Mouse (Mus musculus): ENCODE results near the gene Tiam1. TPM values are rescaled to one million over a fixed set of nuclear protein-coding genes. Genes with fewer than 3 reads are reported as not detected.

The Tiam1 gene
- polyA plus RNA-seq, 2 experiments: 1.6 to 4.2 TPM

GRCm38 (mm10) chr16:89799772-89800171 lies 343.8 kb downstream of the Tiam1 start:
- 79% methylated on average over 12 of the region's 12 CpGs for WGBS (ENCODE audit: insufficient replicate concordance)
- no peak for DNase-seq (ENCODE audit: low read depth in 3 of 3, low spot score in 3 of 3)
- no peak for ATAC-seq (ENCODE audit: insufficient read depth)

GRCm38 (mm10) chr16:89796566-89796965 lies 347.0 kb downstream of the Tiam1 start:
- no peaks in the 10 kb centered on the region for H3K36me3 ChIP-seq (replicated peaks; ENCODE audit: control insufficient read depth, insufficient read depth, low read depth)
- DNase-seq (ENCODE audit: low read depth in 3 of 3, low spot score in 3 of 3): no peak
- no peak overlapping the region for H3K4me3 ChIP-seq (ENCODE audit: insufficient read depth in 1 of 2, low read depth in 2 of 2, low read length in 2 of 2)
- H3K27me3 ChIP-seq (ENCODE audit: control insufficient read depth, insufficient read depth, low read length): no peaks in the 10 kb centered on the region
- H3K27ac ChIP-seq: no peak overlapping the region
- H3K9me3 ChIP-seq (ENCODE audit: control insufficient read depth, low read length): no peaks in the 10 kb centered on the region
- no peak for ATAC-seq (ENCODE audit: insufficient read depth)
- H3K4me2 ChIP-seq (ENCODE audit: low read depth): no peak overlapping the region
- no peaks in the 10 kb centered on the region for H3K4me1 ChIP-seq (replicated peaks; ENCODE audit: control insufficient read depth in 2 of 2, insufficient read depth in 2 of 2, low read length in 1 of 2)
- no peak overlapping the region for H3K9ac ChIP-seq (replicated peaks)
- 81% methylated on average over 7 of the region's 7 CpGs for whole genome bisulfite sequencing (ENCODE audit: insufficient replicate concordance)
- TF ChIP-seq CTCF (IDR thresholded peaks at IDR 0.05; ENCODE audit: low read depth): peak; percentile 59
- no peak for TF ChIP-seq EP300 (IDR thresholded peaks at IDR 0.05; ENCODE audit: low read depth)

More at GRCm38 (mm10) chr16:89799772-89800171, 343.8 kb downstream of the Tiam1 start:
- TF ChIP-seq EP300 (IDR thresholded peaks at IDR 0.05; ENCODE audit: low read depth) (no peak), CTCF (IDR thresholded peaks at IDR 0.05; ENCODE audit: low read depth) (no peak)
- H3K4me2 ChIP-seq (ENCODE audit: low read depth): no peak overlapping the region
- no peak overlapping the region for H3K4me3 ChIP-seq (ENCODE audit: insufficient read depth in 1 of 2, low read depth in 2 of 2, low read length in 2 of 2)
- no peaks in the 10 kb centered on the region for H3K36me3 ChIP-seq (replicated peaks; ENCODE audit: control insufficient read depth, insufficient read depth, low read depth)
- no peak overlapping the region for H3K9ac ChIP-seq (replicated peaks)
- no peaks in the 10 kb centered on the region for H3K9me3 ChIP-seq (ENCODE audit: control insufficient read depth, low read length)
- no peaks in the 10 kb centered on the region for H3K27me3 ChIP-seq (ENCODE audit: control insufficient read depth, insufficient read depth, low read length)
- H3K4me1 ChIP-seq (replicated peaks; ENCODE audit: control insufficient read depth in 2 of 2, insufficient read depth in 2 of 2, low read length in 1 of 2): no peaks in the 10 kb centered on the region
- no peak overlapping the region for H3K27ac ChIP-seq

- Histone ChIP-seq H3K4me1 (replicated peaks; ENCODE audit: control insufficient read depth in 2 of 2, insufficient read depth in 2 of 2, low read length in 1 of 2) (no peaks in the 10 kb centered on the region), H3K9me3 (ENCODE audit: control insufficient read depth, low read length) (no peaks in the 10 kb centered on the region), H3K4me3 (ENCODE audit: insufficient read depth in 1 of 2, low read depth in 2 of 2, low read length in 2 of 2) (no peak overlapping the region), H3K4me2 (ENCODE audit: low read depth) (no peak overlapping the region), H3K9ac (replicated peaks) (no peak overlapping the region), H3K36me3 (replicated peaks; ENCODE audit: control insufficient read depth, insufficient read depth, low read depth) (no peaks in the 10 kb centered on the region), H3K27ac (no peak overlapping the region), H3K27me3 (ENCODE audit: control insufficient read depth, insufficient read depth, low read length) (no peaks in the 10 kb centered on the region)
- no peak for ATAC-seq (ENCODE audit: insufficient read depth)
- WGBS (ENCODE audit: insufficient replicate concordance): 68% methylated on average over 9 of the region's 9 CpGs
- DNase-seq (ENCODE audit: low read depth in 3 of 3, low spot score in 3 of 3): no peak
- TF ChIP-seq EP300 (IDR thresholded peaks at IDR 0.05; ENCODE audit: low read depth) (no peak), CTCF (IDR thresholded peaks at IDR 0.05; ENCODE audit: low read depth) (no peak)
Observed at GRCm38 (mm10) chr16:89789792-89790434, 353.7 kb downstream of the Tiam1 start.

GRCm38 (mm10) chr16:89785795-89786194 lies 357.8 kb downstream of the Tiam1 start:
- 0 out of 2 replicates have a peak, but pooled peaks have one; percentile 33 for ATAC-seq (ENCODE audit: insufficient read depth)
- DNase-seq (ENCODE audit: low read depth in 3 of 3, low spot score in 3 of 3): no peak
- H3K4me1 ChIP-seq (replicated peaks; ENCODE audit: control insufficient read depth in 2 of 2, insufficient read depth in 2 of 2, low read length in 1 of 2): no peaks in the 10 kb centered on the region
- no peaks in the 10 kb centered on the region for H3K27me3 ChIP-seq (ENCODE audit: control insufficient read depth, insufficient read depth, low read length)
- TF ChIP-seq EP300 (IDR thresholded peaks at IDR 0.05; ENCODE audit: low read depth) (no peak), CTCF (IDR thresholded peaks at IDR 0.05; ENCODE audit: low read depth) (no peak)
- 57% methylated on average over 5 of the region's 5 CpGs for WGBS (ENCODE audit: insufficient replicate concordance)
- H3K27ac ChIP-seq: no peak overlapping the region
- no peak overlapping the region for H3K4me3 ChIP-seq (ENCODE audit: insufficient read depth in 1 of 2, low read depth in 2 of 2, low read length in 2 of 2)
- no peak overlapping the region for H3K9ac ChIP-seq (replicated peaks)
- no peaks in the 10 kb centered on the region for H3K9me3 ChIP-seq (ENCODE audit: control insufficient read depth, low read length)
- no peak overlapping the region for H3K4me2 ChIP-seq (ENCODE audit: low read depth)
- H3K36me3 ChIP-seq (replicated peaks; ENCODE audit: control insufficient read depth, insufficient read depth, low read depth): no peaks in the 10 kb centered on the region

- Histone ChIP-seq H3K9ac (replicated peaks) (no peak overlapping the region), H3K4me1 (replicated peaks; ENCODE audit: control insufficient read depth in 2 of 2, insufficient read depth in 2 of 2, low read length in 1 of 2) (no peaks in the 10 kb centered on the region), H3K27ac (no peak overlapping the region), H3K9me3 (ENCODE audit: control insufficient read depth, low read length) (no peaks in the 10 kb centered on the region), H3K27me3 (ENCODE audit: control insufficient read depth, insufficient read depth, low read length) (no peaks in the 10 kb centered on the region), H3K4me2 (ENCODE audit: low read depth) (no peak overlapping the region), H3K36me3 (replicated peaks; ENCODE audit: control insufficient read depth, insufficient read depth, low read depth) (no peaks in the 10 kb centered on the region), H3K4me3 (ENCODE audit: insufficient read depth in 1 of 2, low read depth in 2 of 2, low read length in 2 of 2) (no peak overlapping the region)
- ATAC-seq (ENCODE audit: insufficient read depth) (no peak), DNase-seq (ENCODE audit: low read depth in 3 of 3, low spot score in 3 of 3) (no peak)
- TF ChIP-seq EP300 (IDR thresholded peaks at IDR 0.05; ENCODE audit: low read depth) (no peak), CTCF (IDR thresholded peaks at IDR 0.05; ENCODE audit: low read depth) (no peak)
- 55% methylated on average over 3 of the region's 3 CpGs for WGBS (ENCODE audit: insufficient replicate concordance)
Observed at GRCm38 (mm10) chr16:89779705-89780104, 363.9 kb downstream of the Tiam1 start.

Measured in liver, embryonic 14.5 days (tissue).